Mouse (Mus musculus) monocyte, adult 5-6 weeks (primary cell): ENCODE results near the gene Glt1d1. TPM values are rescaled to one million over a fixed set of nuclear protein-coding genes. Genes with fewer than 3 reads are reported as not detected.
"Not testable (repeated sequence)": the region's sequence is repeated elsewhere in the genome, so short reads cannot be mapped to it uniquely, and the experiment has no call there.

Experiments used
- ATAC-seq: fragments of 153-309, 156-312 bp; replicated peaks from 2 replicates; pipeline ENCODE4 v1.8.0; 2017; ENCODE audit warnings: mild to moderate bottlenecking; ENCODE audit not compliant: low TSS enrichment, insufficient number of reproducible peaks, severe bottlenecking, poor library complexity, low FRiP score
- total RNA-seq: library from RNA; stranded (forward); fragments of 200-1000, 200-491, 200-594 nt; gene quantifications from 3 replicates; pipeline ENCODE4 v1.2.3, GENCODE M21; 2017

Glt1d1 gene
- total RNA-seq, 1 experiment from 2014 or later = 2.6 TPM

DNA sequence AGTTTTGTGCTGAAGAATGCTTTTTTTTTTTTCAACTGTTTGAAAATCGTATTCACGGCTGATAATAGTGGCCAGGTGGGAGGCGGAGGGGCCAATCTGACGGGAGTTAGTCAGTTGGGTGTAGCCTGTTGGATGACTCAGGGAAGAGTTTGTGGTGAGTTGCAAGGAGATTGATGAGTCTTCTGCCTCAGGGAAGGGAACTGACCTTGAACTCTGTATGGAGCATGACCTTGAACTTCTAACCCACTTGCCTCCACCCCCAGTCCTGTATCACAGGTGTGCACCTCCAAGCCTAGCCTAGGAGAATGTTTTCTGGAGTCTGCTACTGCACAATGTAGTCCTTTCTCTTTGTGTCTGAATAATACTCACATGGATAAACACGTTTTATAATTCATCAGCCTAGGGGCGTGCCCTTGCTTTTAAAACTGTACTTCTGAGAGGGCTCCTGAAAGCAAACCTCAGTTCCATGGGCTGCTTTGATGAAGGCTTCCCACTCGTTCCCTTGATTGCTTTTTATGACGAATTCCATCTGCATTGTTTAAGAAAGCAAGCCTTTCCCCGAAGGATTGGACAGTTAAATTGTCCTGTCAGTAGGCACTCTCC, 56.6 kb downstream of the Glt1d1 start:
- no peak for ATAC-seq

DNA sequence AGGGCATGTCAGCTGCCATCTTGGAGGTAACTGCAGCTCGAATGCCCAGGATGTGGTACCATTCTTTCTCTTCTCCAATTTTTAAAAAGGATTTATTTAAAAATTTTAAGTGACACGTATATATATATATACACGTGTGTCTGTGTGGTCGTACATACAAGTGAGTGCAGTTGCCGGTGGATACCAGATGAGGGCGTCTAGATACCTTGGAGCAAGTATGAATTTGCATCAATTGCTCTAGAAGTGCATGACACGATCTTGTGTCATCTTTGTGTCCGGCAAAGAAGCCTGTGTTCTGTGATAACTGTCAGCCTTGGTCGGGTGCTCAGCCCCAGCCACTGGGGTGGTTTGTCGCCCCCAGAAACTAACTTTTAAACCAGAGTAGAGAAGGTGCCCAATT, 59.0 kb downstream of the Glt1d1 start:
- no peak for ATAC-seq

DNA sequence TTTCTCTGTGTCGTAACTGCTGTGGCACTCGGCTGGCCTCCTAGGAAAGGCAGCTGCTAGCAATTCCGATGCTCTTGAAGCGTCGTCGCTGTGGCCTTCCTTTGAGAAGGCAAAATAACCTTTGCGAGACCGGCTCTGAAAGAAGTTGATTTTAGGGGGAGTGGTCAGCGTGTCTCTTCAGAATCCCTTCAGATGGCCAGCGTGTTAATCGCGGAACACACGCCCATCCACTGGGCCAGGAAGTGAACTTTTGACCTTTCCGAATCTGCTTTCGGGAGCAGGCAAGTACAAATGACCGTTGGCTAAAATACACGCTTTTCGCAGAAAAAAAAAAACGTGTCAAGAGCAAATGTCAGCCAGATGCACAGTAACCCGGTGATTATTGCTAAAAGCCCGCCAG, 59.5 kb downstream of the Glt1d1 start:
- ATAC-seq = no peak

DNA sequence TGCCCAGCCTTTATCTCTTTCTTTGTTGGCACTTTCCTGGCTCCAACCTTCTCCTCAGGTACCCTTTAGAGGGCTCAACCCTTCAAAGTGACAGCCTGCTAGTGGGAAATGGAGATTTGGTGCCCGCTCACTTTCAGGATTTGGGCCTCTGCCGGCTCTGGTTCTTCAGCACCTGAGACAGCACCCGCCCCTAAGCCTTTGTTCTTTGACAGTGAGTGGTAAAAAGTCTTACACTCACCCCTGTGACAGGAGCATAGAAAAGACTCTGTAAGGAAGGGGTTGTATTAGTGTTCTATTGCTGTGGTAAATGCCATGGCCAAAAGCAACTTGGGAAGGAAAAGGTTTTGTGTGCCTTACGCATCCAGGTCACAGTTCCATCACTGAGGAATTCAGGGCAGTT, 63.8 kb downstream of the Glt1d1 start:
- ATAC-seq = no peak

DNA sequence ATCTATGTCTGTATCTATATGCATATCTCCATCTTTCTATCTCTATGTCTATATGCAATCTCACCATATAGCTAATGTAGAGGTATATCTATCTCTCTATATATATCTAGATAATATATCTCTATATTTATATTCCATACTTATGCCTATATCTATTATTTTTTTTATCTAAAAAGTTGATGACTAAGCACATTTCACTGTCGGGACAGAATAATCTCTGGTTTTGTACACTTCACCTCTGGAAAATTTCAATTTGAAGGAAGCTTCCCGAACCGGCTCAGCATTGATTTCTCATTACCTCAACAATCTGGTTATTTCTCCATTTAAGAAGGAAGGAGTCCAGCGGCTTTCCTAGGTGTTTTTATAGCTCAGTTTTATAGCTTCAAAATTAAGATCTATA, 64.5 kb downstream of the Glt1d1 start:
- no peak for ATAC-seq

DNA sequence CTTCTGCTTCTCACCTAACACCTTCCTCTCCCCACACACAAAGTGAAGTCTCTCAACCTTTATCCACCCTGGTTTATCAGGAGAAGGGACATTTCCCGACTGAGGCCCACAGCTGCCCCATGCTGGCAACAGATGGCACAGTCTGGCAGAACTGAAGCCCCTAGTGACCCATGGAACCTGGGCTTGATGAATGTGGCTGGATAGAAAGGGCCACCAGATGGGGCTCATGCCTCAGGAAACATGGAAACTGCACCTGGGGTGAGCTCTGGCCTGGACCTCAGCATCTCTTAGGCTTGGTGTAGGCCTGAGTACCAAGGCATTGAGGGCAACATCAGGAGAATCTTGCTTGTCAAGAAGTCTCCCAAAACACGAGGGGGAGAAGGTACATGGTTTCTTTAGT, 66.5 kb downstream of the Glt1d1 start:
- ATAC-seq = no peak

DNA sequence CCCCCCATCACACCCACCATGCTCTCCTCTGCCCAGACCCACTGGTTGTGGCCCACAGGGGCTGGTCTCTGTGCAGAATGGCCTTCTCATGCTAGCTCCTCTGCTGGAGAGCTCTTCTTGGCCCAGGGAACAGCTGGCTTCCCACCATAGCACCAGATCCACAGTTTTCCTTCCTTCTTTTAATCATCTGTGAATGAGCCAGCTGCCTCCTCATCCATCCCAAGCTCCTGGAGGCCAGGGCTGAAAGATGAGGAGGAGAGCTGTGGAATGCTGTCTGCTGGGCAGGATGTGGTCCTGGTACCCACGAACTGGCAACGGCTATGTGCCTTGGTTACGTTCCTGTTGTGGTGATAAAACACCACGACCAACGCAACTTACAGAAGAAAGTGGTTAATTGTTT, 67.6 kb downstream of the Glt1d1 start:
- no peak for ATAC-seq

DNA sequence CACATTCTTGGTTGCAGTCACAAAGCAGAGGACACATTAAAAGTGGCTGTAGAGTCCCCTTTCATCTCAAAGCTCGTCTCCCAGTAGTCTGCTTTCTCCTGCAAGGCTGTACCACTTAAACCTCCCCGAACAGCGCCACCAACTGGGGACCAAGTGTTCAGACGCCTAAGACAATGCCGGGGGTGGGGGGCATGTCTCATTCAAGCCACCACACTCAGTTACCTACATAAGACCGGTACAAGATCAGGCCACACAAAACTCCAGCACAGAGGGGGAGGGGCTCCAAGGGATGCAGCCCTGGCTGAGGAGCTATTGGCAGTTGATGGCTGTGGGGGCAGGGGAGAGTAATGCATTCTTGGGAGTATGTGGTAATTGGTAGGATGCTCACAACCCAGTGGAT, 68.1 kb downstream of the Glt1d1 start:
- ATAC-seq = no peak

DNA sequence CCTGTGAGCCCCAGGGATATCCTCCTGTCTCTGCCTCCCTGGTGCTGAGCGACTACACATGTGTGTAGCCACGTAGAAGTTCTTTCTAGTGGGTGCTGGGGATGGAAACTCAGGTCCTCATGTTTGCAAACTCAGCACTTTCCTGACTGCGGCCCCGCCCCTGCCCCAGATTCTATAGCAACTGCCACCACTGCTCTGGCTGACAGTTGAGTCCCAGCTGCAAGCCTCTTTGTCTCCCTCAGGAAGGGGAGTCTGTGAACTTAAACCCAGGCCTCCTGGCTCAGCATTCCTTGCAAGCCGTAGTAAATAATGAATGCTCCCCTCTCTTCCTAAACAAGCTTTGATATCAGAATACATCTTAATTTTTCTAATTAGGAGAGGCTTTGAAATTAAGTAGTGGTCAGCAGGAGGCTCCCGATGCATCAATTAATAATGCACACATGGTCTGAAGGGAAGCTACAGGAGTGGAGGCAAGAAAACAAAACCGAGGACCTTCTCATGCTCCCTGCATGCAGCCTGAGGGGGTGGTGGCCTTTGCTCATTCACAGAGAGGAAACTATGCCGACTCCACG, 71.6 kb downstream of the Glt1d1 start:
- no peak for ATAC-seq

DNA sequence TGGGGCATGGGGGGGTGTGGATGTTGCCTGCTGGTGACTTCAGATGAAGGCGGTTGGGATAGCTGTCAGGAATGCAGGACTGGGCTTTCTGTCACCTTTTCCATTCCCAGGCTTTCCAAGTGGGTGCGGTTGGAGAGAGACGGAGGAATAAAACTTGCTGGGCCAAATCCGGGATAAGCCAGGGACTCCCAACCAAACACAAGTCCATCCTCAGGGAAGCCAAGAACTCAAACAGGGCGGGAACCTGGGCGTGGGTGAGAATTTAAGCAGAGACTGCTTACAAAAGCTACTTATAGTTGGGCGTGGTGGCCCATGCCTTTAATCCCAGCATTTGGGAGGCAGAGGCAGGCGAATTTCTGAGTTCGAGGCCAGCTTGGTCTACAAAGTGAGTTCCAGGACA, 73.2 kb downstream of the Glt1d1 start:
- no peak for ATAC-seq

DNA sequence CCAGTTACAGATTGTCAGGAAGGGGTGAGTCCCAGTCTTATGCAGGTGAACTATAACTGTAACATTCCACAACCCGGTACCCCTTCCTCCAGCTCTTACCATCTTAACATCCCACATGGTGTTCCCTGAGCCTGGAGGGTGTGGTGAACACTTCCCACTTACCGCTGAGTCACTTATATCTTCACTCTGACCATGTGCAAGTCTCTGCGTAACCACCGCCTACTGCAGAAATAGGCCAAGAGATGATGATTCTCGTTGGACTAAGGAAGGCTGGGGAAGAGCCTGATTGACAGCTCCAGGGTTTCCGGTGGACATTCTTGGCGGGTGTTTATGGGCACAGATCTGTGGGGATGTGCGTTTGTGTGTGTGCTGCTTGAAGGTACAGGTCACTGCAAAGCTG, 73.9 kb downstream of the Glt1d1 start:
- ATAC-seq = no peak

DNA sequence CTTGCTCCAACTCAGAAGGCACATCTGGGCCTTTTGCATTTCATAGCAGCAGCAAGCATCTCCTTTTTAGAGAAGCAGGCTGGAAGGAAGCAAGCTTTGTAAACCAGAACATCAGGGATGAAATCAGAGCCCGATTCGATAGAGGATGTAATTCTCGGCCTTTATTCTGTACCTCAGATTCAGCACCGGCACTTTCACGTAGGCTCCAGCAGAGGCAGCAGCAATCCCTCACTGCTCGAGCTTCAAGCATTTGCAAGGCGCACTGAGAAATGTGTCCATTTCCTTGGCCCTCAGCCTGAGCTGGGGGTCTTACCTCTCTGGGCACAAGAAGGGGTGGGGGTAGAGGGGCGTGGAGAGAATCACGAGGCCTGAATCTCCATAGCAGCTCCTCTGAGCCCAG, 76.1 kb downstream of the Glt1d1 start:
- ATAC-seq = no peak

DNA sequence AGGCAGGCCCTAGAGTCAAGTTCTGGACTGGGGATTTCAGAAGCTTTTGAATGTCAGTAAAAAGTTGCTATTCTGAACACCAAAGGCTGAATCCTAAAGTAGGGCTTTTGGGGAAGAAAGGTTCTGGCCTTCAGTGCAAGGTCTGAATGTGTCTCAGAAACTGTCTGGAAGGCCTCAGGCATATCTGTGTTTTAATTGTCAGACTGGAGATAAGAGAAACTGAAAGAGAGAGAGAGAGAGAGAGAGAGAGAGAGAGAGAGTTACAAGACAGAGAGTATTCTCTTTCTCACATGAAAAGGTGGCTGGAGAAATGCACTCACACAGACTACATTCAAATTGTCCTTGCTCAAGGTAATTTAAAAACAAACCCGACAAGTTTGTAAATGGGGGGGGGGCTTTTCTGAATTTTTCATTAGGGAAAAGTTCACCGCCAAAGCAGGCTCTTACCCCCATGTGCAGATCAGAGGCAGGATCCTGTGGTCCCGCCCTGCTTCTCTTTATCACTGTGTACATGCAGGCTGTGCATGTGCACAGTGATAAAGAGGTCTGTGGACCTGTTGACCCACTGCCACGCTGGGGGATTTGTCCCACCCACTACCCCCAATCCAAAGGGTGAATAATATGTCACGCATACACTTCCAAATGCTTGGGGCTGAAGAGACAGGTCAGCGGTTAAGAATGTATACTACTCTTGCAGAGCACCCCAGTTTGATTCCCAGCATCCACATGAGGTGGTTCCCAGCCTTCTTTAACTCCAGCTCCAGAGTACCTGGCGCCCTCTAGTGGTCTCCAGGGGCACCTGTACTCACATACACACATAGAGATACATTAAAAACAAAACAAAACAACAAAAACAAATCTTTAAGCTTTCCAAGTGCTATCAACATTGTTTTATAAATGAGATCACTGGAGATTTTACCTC, 83.0 kb downstream of the Glt1d1 start:
- no peak for ATAC-seq

DNA sequence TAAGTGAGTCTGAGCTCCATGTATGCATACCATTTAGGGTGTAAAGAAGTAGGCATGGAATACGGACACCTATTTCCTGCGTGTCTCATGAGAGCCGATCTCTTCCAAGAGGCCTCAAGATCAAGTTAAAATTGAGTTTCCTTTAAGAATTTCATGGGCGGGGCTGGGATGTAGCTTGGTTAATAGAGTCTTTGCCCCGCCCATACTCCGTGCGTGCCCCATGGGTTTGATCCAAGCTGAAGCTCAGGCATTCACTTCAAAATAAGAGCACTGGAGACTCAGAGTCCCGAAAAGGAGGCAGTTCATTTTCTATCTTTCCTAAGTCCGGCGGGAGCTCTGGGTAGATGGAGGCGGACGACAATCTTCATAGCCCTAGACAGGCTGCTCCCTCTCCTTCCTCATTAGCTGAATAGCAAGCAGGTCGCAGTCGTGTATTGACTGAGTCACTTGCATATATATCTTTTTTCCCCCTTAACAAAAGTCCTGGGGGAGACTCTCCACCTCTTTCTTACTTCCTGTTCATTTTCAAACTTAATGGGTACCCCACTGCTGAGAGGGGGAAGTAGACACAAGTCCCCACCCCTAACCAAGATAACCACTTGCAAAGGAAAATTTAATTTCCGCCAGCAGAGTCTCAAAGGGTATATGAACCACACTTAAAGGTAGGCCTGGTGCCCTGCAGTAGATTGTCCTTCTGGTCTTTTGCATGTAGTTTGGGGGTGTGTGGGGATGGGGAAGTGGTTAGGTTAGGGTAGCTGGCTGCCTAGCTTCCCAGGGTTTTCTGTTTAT, 88.7 kb downstream of the Glt1d1 start:
- no peak for ATAC-seq

DNA sequence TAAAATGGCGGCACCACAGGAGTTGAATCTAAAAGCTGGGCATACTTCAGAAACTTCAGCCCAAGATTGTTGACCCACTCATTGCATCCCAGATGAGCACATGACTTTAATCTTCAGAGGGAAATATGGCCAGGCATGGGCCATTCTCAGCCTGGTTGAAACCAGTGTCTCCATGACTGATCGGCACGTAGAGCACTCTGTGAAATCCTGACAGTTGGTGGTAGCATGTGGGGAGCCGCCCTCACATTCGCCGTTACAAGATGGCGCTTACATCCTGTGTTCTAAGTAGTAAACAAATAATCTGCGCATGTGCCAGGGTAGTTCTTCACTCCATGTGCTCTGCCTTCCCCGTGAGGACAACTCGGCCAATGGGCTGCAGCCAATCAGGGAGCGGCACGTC, 90.1 kb downstream of the Glt1d1 start:
- not testable (repeated sequence) for ATAC-seq

DNA sequence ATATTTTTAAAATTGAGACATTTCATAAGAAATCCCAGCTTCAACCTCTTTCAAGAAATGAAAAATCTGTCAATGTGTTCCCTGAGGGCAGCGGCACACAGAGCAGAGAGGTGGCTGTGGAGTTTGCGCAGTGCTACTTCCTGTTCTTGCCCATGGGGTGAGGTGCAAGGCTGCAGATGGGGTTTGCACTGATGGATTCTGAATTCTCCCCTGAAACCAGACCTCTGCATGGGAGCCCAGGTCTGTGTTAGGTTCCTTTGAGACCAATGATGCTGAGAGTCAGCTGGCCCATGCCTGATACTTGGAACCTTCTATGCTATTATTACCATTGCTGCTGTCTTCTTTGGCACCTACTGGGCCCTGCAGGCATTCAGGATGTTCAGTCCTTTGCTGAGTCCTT, 98.3 kb downstream of the Glt1d1 start:
- no peak for ATAC-seq

DNA sequence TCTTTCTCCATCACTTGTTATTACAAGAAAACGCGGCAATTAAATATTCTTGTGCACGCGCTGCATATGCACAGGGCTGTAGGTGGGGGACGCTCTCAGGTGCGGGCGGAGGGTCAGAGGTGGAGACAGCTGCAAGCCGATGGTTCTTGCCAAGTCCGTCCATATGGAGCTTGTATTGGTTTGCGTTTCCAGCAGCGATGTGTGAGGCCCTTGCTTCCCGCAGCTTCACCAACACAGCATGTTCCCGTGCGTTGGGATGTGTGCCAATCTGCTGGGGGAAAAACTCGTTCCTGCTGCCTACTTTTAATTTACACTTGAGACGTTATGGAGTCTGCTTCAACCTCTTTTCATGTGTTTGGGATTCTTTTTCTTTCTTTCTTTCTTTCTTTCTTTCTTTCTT, 109.3 kb downstream of the Glt1d1 start:
- ATAC-seq = no peak

DNA sequence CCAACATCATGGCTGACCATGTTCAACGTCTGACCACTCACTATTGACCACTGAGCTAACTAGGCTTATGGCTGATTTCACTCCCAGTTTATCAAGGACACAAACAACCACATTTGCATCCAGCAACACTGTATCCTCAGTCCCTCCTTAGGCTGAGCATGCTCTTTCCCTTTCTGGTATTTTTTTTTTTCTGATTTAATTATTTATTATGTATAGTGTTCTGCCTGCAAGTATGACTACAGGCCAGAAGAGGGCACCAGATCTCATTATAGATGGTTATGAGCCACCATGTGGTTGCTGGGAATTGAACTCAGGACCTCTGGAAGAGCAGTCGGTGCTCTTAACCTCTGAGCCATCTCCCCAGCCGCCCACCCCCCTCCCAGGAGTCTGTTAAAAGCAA, 117.5 kb downstream of the Glt1d1 start:
- ATAC-seq = not testable (repeated sequence)

DNA sequence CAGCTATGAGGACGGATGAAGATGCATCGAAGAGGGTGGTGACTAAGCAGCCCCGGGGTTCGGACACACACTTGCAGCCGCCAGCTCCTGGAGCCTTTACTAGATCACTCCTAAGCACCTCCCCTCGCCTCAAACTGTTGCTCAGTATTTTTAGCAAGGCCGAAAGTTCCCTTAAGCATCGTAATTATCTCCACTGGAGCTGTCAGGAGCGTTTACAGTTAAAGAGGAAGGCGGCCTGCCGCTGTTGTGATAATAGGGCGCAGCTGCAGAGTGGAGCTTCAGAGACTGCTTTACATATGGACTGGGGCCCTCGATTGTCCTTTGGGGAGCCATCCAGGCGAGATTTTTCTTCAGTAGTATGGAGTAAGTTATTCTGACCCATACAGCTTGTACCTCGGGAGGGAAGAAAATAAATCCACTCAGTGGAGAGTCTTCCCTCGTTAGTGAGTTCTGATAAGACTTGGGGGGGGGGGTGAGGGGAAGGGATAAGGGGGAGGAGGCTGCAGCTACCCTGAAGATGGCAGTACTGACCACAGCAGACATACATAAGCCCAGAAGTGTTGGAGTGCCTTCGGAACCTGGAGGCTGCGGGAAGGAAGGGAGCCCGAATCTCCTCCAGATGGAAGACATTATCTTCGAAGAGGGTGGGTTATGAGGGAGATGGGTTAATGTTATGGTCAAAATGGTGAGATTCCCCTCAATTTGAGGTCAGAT, 119.4 kb downstream of the Glt1d1 start:
- no peak for ATAC-seq
